Mouse (Mus musculus) retina, postnatal 1 day (tissue): ENCODE measurements at regions not wholly inside any gene's neighbourhood (a gene's known extent, or its start where the extent isn't known, plus 50 kb on each side); places are given as distances from the start of the nearest gene placed in this dataset.

Experiments
- DNase-seq: peaks from one replicate; pipeline ENCODE4 v3.0.0-alpha.2; 2012

- no peak for DNase-seq
Measured at GRCm38 (mm10) chr6:120614526-120614925, 51.6 kb upstream of the Cecr2 start.

GRCm38 (mm10) chr6:120612346-120612745 is 53.8 kb upstream of the Cecr2 start:
- no peak for DNase-seq

GRCm38 (mm10) chr6:120609858-120610257 is 56.3 kb upstream of the Cecr2 start:
- no peak for DNase-seq

GRCm38 (mm10) chr6:120605471-120605870 is 60.7 kb upstream of the Cecr2 start:
- DNase-seq, result no peak

- peak; percentile 72 for DNase-seq
Measured at GRCm38 (mm10) chr6:120604020-120604958, 61.9 kb upstream of the Cecr2 start.

- DNase-seq, result peak; percentile 55
Measured at GRCm38 (mm10) chr6:120603454-120603853, 62.7 kb upstream of the Cecr2 start.

GRCm38 (mm10) chr6:120600376-120600775 is 65.8 kb upstream of the Cecr2 start:
- no peak for DNase-seq

GRCm38 (mm10) chr6:120598471-120598870 is 67.4 kb upstream of the Hdhd5 start:
- no peak for DNase-seq

GRCm38 (mm10) chr6:120597887-120598286 is 66.8 kb upstream of the Hdhd5 start:
- DNase-seq, result no peak

GRCm38 (mm10) chr6:120596717-120597116 is 65.6 kb upstream of the Hdhd5 start:
- DNase-seq, result no peak

- no peak for DNase-seq
Measured at GRCm38 (mm10) chr6:120594463-120594862, 63.3 kb upstream of the Hdhd5 start.

GRCm38 (mm10) chr6:120592705-120593104 is 61.6 kb upstream of the Hdhd5 start:
- no peak for DNase-seq

- peak; percentile 96 for DNase-seq
Measured at GRCm38 (mm10) chr6:120592031-120592681, 61.0 kb upstream of the Hdhd5 start.

GRCm38 (mm10) chr6:120590191-120590590 is 59.1 kb upstream of the Hdhd5 start:
- no peak for DNase-seq

GRCm38 (mm10) chr6:120588701-120589659 is 57.9 kb upstream of the Hdhd5 start:
- no peak for DNase-seq

GRCm38 (mm10) chr6:120585941-120586280 is 54.8 kb upstream of the Hdhd5 start:
- DNase-seq, result no peak

GRCm38 (mm10) chr6:120585118-120585940 is 54.2 kb upstream of the Hdhd5 start:
- peak; percentile 83 for DNase-seq

GRCm38 (mm10) chr6:120581748-120582147 is 50.6 kb upstream of the Hdhd5 start:
- no peak for DNase-seq
